Mouse (Mus musculus) neural tube, embryonic 15.5 days (tissue): ENCODE results near the gene Tmcc3. TPM values are rescaled to one million over a fixed set of nuclear protein-coding genes. Genes with fewer than 3 reads are reported as not detected.

ENCODE experiments used
- ATAC-seq: fragments of 200-750 bp; cut with Nextera tagmentation; 2 replicates; pipeline ENCODE4 v1.8.0; 2017; ENCODE audit warnings: mild to moderate bottlenecking, moderate TSS enrichment, moderate library complexity; ENCODE audit not compliant: low FRiP score
- H3K27ac ChIP-seq: fragments of 300-500 bp; sonication (generic); replicated peaks from 2 replicates; pipeline ENCODE4 v1.5.1; 2015; ENCODE audit warnings: mild to moderate bottlenecking, inconsistent platforms
- H3K27me3 ChIP-seq: fragments of 300-500 bp; sonication (generic); replicated peaks from 2 replicates; pipeline ENCODE4 v1.6.1; 2015; ENCODE audit warnings: inconsistent platforms
- H3K36me3 ChIP-seq: fragments of 300-500 bp; sonication (generic); 2 replicates; pipeline ENCODE4 v1.6.1; 2015; ENCODE audit warnings: inconsistent platforms
- H3K4me1 ChIP-seq: fragments of 300-500 bp; sonication (generic); 2 replicates; pipeline ENCODE4 v1.6.1; 2015; ENCODE audit warnings: inconsistent platforms
- H3K4me2 ChIP-seq: fragments of 300-500 bp; sonication (generic); 2 replicates; pipeline ENCODE4 v1.6.1; 2015; ENCODE audit warnings: inconsistent platforms, mild to moderate bottlenecking, moderate library complexity
- H3K4me3 ChIP-seq: fragments of 300-500 bp; sonication (generic); replicated peaks from 2 replicates; pipeline ENCODE4 v1.5.1; 2015; ENCODE audit warnings: mild to moderate bottlenecking, inconsistent platforms
- H3K9ac ChIP-seq: fragments of 300-500 bp; sonication (generic); replicated peaks from 2 replicates; pipeline ENCODE4 v1.6.1; 2015; ENCODE audit warnings: mild to moderate bottlenecking, inconsistent platforms
- H3K9me3 ChIP-seq: fragments of 300-500 bp; sonication (generic); replicated peaks from 2 replicates; pipeline ENCODE4 v1.6.1; 2016; ENCODE audit warnings: inconsistent platforms
- WGBS: fragments of 180-500 bp; shearing (Covaris S2); methylation state at CpG from one replicate; pipeline ENCODE4 v1.1.7; 2015; ENCODE audit warnings: mixed read lengths; 5-methylcytosine and 5-hydroxymethylcytosine counted together
- polyA plus RNA-seq: library from polyadenylated mRNA; unstranded; fragments of >200 nt; fragmentation: Nextera tagmentation; extraction: Ambion mirVana; gene quantifications from 2 replicates; pipeline ENCODE4 v1.2.1, GENCODE M21; 2015

The Tmcc3 gene
- polyA plus RNA-seq, 1 experiment from 2014 or later: 17.6 TPM

DNA sequence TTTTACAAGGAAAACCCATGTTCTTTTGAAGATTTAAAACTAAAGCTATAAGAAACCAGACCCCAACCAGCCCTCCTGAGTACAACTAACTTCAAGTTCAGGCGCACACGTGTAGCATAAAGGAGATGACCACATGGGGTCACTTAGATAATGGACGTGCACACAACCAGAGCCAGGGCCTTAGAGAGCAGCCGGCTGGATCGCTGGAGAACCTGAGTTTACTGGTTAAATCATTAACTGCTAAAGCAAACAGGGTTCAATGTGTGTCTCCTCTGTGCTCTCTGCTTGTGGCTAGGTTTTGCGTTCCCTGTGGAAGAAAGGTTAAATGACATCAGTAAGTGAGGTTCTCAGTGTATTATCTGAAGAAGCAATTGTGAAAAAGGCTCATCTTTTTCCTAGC lies 234.9 kb downstream of the Tmcc3 start:
- Histone ChIP-seq H3K27me3 (no peaks in the 10 kb centered on the region), H3K9me3 (no peaks in the 10 kb centered on the region), H3K4me1 (peaks cover 33% of the 10 kb centered on the region), H3K36me3 (no peaks in the 10 kb centered on the region), H3K27ac (no peak overlapping the region), H3K4me3 (no peak overlapping the region), H3K4me2 (no peak overlapping the region), H3K9ac (no peak overlapping the region)
- ATAC-seq: no peak
- WGBS: 35% methylated on average over 6 of the region's 6 CpGs

DNA sequence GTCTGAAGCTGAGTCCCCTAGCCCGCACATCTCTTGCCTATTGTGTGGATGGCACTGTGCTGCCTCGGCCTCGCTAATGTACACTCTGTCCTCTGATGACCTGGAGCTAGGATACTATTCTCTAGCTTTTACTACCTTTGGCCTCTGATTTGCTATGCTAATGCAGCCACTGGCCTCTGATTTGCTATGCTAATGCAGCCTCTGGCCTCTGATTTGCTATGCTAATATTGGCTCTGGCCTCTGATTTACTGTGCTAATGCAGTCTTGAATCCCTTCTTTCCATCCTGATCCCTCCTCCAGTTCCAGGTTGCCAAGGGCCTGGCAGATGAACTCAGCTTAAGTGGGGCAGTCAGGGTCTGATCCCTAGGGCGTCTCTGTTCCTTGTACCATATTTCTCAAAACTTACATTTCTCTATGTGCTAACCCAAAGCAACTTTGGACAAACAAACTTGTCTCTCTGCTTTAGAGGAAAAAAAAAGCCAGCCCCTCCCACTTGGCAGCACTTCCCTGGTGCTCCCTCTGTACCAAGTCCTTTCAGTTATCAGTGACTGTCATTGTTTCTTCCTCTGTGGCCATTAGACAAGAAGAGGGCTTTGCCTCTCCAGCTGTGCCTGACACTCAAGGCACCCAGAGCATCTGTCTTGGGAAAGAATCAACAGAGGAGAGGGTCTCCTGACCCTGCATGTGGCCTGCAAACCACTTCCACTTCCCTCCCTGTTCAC lies 237.9 kb downstream of the Tmcc3 start:
- H3K27ac ChIP-seq: no peak overlapping the region
- no peaks in the 10 kb centered on the region for H3K36me3 ChIP-seq
- H3K9me3 ChIP-seq: no peaks in the 10 kb centered on the region
- no peaks in the 10 kb centered on the region for H3K27me3 ChIP-seq
- no peak overlapping the region for H3K4me2 ChIP-seq
- ATAC-seq: no peak
- no peak overlapping the region for H3K4me3 ChIP-seq
- H3K9ac ChIP-seq: no peak overlapping the region
- H3K4me1 ChIP-seq: peaks cover 22% of the 10 kb centered on the region
- 36% methylated on average over 4 of the region's 4 CpGs for WGBS

DNA sequence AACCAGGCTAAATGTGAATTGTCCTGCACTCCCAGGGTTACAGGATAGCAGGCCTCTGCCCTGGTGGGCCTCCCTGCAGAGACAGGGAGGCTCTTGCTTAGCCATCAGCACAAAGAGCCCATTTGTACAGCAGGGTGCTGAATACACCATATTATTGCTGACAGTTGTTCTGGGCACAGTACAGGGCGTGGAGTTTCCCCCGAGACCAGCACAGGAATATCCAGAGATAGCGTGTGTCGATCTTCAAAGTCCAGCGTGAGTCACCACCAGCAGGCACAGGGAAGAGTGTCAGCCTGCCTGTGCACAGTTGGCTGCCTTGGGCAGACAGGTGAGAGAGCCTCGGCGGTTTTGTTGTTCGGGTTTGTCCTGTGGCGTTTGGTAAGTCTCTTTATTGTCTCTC lies 238.9 kb downstream of the Tmcc3 start:
- Histone ChIP-seq H3K9ac (no peak overlapping the region), H3K27ac (no peak overlapping the region), H3K4me3 (no peak overlapping the region), H3K36me3 (no peaks in the 10 kb centered on the region), H3K4me1 (peaks cover 12% of the 10 kb centered on the region), H3K4me2 (no peak overlapping the region), H3K27me3 (no peaks in the 10 kb centered on the region), H3K9me3 (no peaks in the 10 kb centered on the region)
- WGBS: 56% methylated on average over 9 of the region's 9 CpGs
- no peak for ATAC-seq

DNA sequence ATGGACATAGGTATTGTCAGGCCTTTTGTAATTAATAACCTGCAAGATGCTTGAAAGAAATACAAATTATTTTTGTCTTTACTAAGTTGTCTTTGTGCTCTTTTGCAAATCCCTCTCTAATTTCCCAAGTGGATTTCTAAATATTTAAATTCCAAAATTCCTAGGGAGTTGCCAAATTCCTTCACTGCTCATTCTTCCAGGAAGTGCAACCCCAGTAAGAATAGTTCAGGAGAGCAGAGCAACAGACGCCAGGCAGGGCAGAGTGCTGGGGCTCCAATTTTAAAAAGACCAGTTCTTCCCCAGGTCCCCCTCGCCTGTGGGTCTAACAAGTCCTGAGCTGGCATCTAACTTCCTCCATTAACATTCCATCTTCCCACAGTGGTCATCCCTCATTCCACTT lies 239.3 kb downstream of the Tmcc3 start:
- H3K4me1 ChIP-seq: peaks cover 8% of the 10 kb centered on the region; the same call in 1 of the 2 replicates
- H3K27ac ChIP-seq: no peak overlapping the region
- H3K9ac ChIP-seq: no peak overlapping the region
- WGBS: 67% methylated on average over 2 of the region's 2 CpGs
- no peak overlapping the region for H3K4me2 ChIP-seq
- H3K27me3 ChIP-seq: no peaks in the 10 kb centered on the region
- H3K36me3 ChIP-seq: no peaks in the 10 kb centered on the region
- no peak for ATAC-seq
- H3K9me3 ChIP-seq: no peaks in the 10 kb centered on the region
- no peak overlapping the region for H3K4me3 ChIP-seq

DNA sequence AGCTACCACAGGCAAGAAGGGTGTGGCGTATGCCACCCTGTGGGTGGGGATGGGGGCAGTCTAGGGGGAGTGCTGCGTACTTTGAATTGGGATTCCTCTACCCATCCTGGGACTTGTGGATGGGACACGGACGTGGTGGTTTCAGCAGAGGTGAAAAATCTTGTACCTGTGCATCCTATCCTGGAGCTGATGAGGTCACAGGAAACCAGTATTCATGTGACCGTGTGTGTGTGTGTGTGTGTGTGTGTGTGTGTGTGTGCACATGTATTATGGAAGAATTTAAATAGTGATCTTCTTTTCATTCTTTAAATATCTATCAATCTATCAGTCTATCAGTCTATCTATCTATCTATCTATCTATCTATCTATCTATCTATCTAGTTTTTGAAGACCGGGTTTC lies 239.8 kb downstream of the Tmcc3 start:
- H3K9ac ChIP-seq: no peak overlapping the region
- no peak overlapping the region for H3K4me3 ChIP-seq
- H3K4me1 ChIP-seq: peaks cover 5% of the 10 kb centered on the region; the same call in 1 of the 2 replicates
- ATAC-seq: no peak
- no peak overlapping the region for H3K4me2 ChIP-seq
- no peaks in the 10 kb centered on the region for H3K27me3 ChIP-seq
- no peaks in the 10 kb centered on the region for H3K9me3 ChIP-seq
- 89% methylated on average over 6 of the region's 6 CpGs for WGBS
- no peak overlapping the region for H3K27ac ChIP-seq
- H3K36me3 ChIP-seq: no peaks in the 10 kb centered on the region

DNA sequence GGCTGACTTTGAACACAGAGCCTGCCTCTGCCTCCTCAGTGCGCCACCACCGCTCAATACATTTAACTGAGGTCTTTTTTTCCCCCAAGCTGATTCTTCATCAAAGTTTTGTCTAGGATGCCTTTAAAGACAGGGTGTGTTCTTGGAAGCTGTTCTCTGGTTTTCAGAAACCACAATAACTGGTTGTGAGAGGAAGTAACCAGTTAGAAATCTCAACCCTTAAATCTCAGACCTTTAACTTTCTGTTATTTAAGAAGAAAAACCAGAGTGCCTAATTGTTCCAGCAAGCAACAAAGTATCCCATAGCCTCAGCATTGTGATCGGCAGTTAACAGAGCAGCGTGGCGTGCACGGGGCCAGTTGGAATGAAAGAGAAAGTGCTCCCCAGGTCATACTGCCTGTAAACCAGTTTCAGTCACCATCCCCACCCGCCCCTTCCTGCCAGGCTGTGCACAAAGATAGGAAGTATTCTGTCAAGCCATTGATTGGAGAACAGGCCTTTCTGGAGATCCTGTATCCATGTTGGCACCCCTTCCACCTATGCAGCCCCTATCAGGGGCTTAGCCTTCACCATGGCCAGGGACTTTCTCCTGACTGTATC lies 240.3 kb downstream of the Tmcc3 start:
- H3K9ac ChIP-seq: no peak overlapping the region
- ATAC-seq: no peak
- no peaks in the 10 kb centered on the region for H3K9me3 ChIP-seq
- WGBS: 59% methylated on average over 7 of the region's 7 CpGs
- H3K27me3 ChIP-seq: no peaks in the 10 kb centered on the region
- no peak overlapping the region for H3K27ac ChIP-seq
- no peak overlapping the region for H3K4me2 ChIP-seq
- H3K36me3 ChIP-seq: no peaks in the 10 kb centered on the region
- H3K4me1 ChIP-seq: peaks cover 5% of the 10 kb centered on the region; the same call in 1 of the 2 replicates
- no peak overlapping the region for H3K4me3 ChIP-seq

DNA sequence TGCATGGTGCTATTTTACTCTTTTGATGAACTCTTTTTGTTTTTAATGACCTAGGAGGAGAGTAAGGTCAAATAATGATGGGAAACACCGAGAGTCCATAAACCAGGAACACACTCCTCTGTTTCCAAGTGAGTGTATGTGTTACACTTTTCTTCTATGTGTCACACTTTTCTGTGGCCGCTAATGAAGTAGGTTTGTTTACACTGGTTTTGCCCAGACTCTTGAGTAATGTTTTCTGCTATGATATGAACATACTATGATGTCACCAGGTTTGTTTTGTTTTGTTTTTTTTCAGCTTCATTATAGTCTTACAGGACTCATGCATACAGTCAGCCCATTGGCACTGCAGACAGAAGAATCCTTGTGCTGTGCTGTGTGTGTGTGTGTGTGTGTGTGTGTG lies 243.6 kb downstream of the Tmcc3 start:
- Histone ChIP-seq H3K36me3 (no peaks in the 10 kb centered on the region), H3K9me3 (no peaks in the 10 kb centered on the region), H3K4me3 (no peak overlapping the region), H3K27me3 (no peaks in the 10 kb centered on the region), H3K27ac (no peak overlapping the region), H3K4me2 (no peak overlapping the region), H3K4me1 (0 out of 2 replicates have a peak, but pooled peaks cover 4% of the 10 kb centered on the region), H3K9ac (no peak overlapping the region)
- no peak for ATAC-seq
- 72% methylated on average over 2 of the region's 2 CpGs for WGBS

DNA sequence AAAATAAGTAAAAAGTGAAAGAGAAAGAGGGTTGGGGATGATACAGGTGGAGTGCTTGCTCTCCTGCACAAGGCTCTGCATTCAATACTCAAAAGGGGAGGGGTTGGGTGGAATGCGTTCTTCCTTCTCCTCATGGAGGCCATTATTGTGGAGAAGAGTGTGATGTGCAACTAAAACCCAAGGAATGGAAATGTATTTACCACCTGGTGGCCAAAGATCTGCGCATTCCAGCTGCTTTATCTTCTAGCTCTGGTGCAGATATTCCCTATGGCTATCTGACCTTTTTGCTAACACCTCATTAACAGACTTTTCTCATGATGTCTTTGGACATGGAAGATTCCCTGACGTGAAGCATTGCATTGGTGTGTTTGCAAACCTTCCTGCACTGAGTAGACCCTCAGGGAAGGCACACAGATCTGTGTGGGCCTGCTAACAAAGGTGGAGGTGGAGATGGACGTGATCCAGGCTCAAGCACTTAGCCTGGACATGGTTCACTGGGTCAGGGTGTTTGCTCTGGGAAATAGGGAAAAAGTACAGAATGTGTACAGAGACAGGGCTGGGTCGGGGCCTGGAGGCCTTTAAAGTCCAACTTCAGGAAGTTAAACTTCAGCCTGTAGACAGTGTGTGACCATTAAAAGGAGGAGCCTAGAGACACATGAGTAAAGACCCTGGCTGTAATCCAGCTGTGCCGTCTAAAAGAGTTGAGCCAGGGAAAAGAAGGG lies 245.8 kb downstream of the Tmcc3 start:
- no peak overlapping the region for H3K4me3 ChIP-seq
- 0 out of 2 replicates have a peak, but pooled peaks cover 4% of the 10 kb centered on the region for H3K4me1 ChIP-seq
- no peaks in the 10 kb centered on the region for H3K36me3 ChIP-seq
- H3K27me3 ChIP-seq: no peaks in the 10 kb centered on the region
- no peak for ATAC-seq
- H3K27ac ChIP-seq: no peak overlapping the region
- WGBS: 80% methylated on average over 6 of the region's 6 CpGs
- H3K9me3 ChIP-seq: no peaks in the 10 kb centered on the region
- H3K4me2 ChIP-seq: no peak overlapping the region
- H3K9ac ChIP-seq: no peak overlapping the region

DNA sequence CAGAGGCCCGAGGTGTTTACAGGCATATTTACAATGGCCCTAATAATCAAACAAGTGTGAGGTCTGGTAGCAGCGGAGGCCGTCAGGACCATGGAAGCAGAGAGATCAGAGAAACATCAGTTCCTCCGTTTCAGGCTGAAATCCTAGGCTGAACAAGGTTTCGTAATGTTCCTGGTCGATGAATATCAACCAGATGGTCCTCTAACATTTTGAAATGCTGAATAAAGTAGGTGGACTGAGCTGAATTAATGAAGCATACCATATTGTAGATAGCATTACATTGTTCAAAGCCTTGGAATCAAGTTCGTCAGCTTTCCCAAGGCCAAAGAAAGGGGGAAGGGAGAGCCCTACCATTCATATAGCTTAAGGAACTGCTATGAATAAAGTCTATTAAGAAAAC lies 247.1 kb downstream of the Tmcc3 start:
- Histone ChIP-seq H3K4me1 (0 out of 2 replicates have a peak, but pooled peaks cover 4% of the 10 kb centered on the region), H3K36me3 (no peaks in the 10 kb centered on the region), H3K27me3 (no peaks in the 10 kb centered on the region), H3K4me2 (no peak overlapping the region), H3K27ac (no peak overlapping the region), H3K9me3 (no peaks in the 10 kb centered on the region), H3K4me3 (no peak overlapping the region), H3K9ac (no peak overlapping the region)
- WGBS: 82% methylated on average over 7 of the region's 7 CpGs
- ATAC-seq: no peak

DNA sequence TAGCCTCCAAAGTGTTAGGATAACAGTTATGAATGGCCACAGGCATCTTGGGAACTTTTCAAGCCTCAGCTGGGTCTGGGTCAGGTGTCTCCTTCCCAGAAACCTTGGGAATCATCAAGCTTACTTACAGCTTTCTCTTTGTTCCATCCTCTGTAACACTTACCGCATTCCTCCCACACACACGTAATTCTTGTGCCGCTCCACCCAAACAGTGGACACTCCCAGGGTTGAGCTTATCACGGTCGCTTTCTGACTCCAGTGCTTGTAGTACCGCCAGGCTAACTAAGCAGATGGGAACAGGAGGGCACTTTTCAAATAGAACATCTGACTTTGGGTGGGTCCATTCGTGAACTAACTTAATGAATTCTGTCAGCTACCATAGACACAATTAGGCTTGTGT lies 249.6 kb downstream of the Tmcc3 start:
- 72% methylated on average over 7 of the region's 7 CpGs for WGBS
- no peak for ATAC-seq
- Histone ChIP-seq H3K36me3 (no peaks in the 10 kb centered on the region), H3K4me3 (no peak overlapping the region), H3K9me3 (no peaks in the 10 kb centered on the region), H3K27ac (no peak overlapping the region), H3K27me3 (no peaks in the 10 kb centered on the region), H3K4me2 (no peak overlapping the region), H3K9ac (no peak overlapping the region), H3K4me1 (peaks cover 11% of the 10 kb centered on the region)

DNA sequence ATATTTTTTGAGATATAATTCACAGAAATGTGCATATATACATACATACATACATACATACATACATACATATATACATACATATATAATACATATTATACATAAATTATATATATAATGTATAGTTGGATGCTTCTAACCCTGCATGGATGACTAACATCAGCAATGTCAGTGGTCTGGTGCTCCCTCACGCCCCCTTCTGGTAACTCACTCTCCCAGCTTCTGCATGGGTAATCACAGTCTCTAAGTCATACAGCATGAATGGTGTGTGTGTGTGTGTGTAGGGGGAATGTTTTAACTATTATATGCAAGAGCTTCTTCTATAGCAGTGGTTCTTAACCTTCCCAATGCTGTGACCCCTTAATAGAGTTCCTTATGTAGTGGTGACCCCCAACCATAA lies 250.4 kb downstream of the Tmcc3 start:
- Histone ChIP-seq H3K4me3 (no peak overlapping the region), H3K27ac (no peak overlapping the region), H3K4me1 (peaks cover 14% of the 10 kb centered on the region), H3K27me3 (no peaks in the 10 kb centered on the region), H3K36me3 (no peaks in the 10 kb centered on the region), H3K9me3 (no peaks in the 10 kb centered on the region), H3K4me2 (no peak overlapping the region), H3K9ac (no peak overlapping the region)
- WGBS: 37% methylated on average over 1 of the region's 1 CpGs
- ATAC-seq: no peak

DNA sequence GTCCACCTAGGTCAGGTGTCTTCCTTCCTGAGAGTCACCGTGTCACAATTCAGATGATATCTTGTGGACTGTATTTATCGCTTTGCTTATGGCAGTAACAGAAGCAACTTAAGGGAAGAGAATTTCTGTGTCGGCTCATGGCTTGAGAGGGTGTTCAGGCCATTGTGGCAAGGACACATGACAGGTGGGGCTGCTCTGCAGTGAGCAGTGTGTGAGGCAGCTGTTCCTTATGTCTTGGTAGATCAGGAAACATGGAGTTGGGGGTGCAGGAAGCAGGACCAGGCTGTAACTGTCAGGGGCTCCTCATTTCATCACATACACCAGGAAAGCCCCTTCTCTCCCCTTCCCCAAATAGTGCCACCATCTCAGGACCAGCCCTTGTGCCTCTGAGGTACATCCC lies 251.2 kb downstream of the Tmcc3 start:
- Histone ChIP-seq H3K4me1 (peaks cover 14% of the 10 kb centered on the region), H3K4me3 (no peak overlapping the region), H3K9ac (no peak overlapping the region), H3K27me3 (no peaks in the 10 kb centered on the region), H3K9me3 (no peaks in the 10 kb centered on the region), H3K36me3 (no peaks in the 10 kb centered on the region), H3K27ac (no peak overlapping the region), H3K4me2 (no peak overlapping the region)
- no peak for ATAC-seq
- 92% methylated on average over 3 of the region's 3 CpGs for WGBS
